In the genomic region with DNA sequence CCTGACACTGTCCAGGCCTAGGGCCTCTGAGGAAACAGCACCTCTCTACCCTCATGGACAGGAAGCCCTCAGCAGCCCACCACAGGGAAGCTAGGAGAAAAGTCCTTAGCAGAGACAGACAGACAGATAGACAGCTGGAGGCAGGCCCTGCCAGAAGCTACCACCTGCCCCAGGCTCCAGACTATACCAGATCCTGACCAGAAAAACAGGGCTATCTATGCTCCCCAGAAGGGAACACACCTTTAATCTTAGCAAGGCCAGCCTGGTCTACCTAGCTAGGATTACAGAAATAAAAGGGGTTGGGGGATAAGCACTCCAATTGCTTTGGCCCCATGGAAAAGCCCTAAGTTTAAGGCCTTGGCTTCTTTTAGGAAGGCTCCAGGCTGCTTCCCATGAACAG, we compare ENCODE assay signal across 10 mouse cellular contexts. TPM values are rescaled to one million over a fixed set of nuclear protein-coding genes. Genes with fewer than 3 reads are reported as not detected.
DNase-seq lines count a peak whose midpoint lies in the region; ATAC-seq and TF ChIP-seq lines count a peak whose summit lies in the region.
"Had no signal": no experiment of that assay in that cellular context is flagged by ENCODE, and none has a peak within 500 bp of the region (broad histone marks: within the 10 kb centered on the region; RNA-seq: fewer than 3 reads in every experiment).

No protein-coding gene starts in this region.

- 0 out of 2 replicates have a peak overlapping the region, but pooled peaks have one; percentile 16 for H3K9ac ChIP-seq in heart, embryonic 15.5 days
- H3K9ac ChIP-seq in MEL (ENCODE audit: control insufficient read depth, low read depth, low read length, poor library complexity, severe bottlenecking) = peak overlapping the region; percentile 73
- 0 out of 2 replicates have a peak overlapping the region, but pooled peaks have one; percentile 45 for H3K9ac ChIP-seq in hindbrain, embryonic 12.5 days
- H3K9ac ChIP-seq in midbrain, embryonic 12.5 days (replicated peaks) = no peak overlapping the region

- H3K9me3 ChIP-seq in heart, embryonic 15.5 days (replicated peaks) = no peaks in the 10 kb centered on the region
- no peaks in the 10 kb centered on the region for H3K9me3 ChIP-seq in MEL (replicated peaks; ENCODE audit: insufficient read depth, low read length)
- H3K9me3 ChIP-seq in hindbrain, embryonic 12.5 days (replicated peaks) = no peaks in the 10 kb centered on the region
- H3K9me3 ChIP-seq in midbrain, embryonic 12.5 days = no peaks in the 10 kb centered on the region
- no peaks in the 10 kb centered on the region for H3K9me3 ChIP-seq in limb, embryonic 10.5 days (replicated peaks)

- no peak for TF ChIP-seq POLR2A in MEL (IDR thresholded peaks at IDR 0.05; ENCODE audit: control insufficient read depth in 1 of 2, insufficient read depth in 1 of 2, low read depth in 1 of 2, low read length in 2 of 2, poor library complexity in 1 of 2)

- no peak overlapping the region for H3K4me3 ChIP-seq in heart, embryonic 15.5 days
- H3K4me3 ChIP-seq in MEL (ENCODE audit: control insufficient read depth in 1 of 2, insufficient read depth in 1 of 2, low read depth in 2 of 2, low read length in 2 of 2) = peak overlapping the region; percentile 40 to 50
- H3K4me3 ChIP-seq in hindbrain, embryonic 12.5 days = no peak overlapping the region
- no peak overlapping the region for H3K4me3 ChIP-seq in midbrain, embryonic 12.5 days
- no peak overlapping the region for H3K4me3 ChIP-seq in limb, embryonic 10.5 days

- peaks cover 5% of the 10 kb centered on the region; the same call in 1 of the 2 replicates for H3K36me3 ChIP-seq in heart, embryonic 15.5 days
- peaks cover 0 to 34% of the 10 kb centered on the region in 2 experiments; a peak in 2 of 4 replicates for H3K36me3 ChIP-seq in MEL (ENCODE audit: control insufficient read depth in 1 of 2, insufficient read depth in 2 of 2, low read length in 2 of 2)
- H3K36me3 ChIP-seq in hindbrain, embryonic 12.5 days = no peaks in the 10 kb centered on the region
- 0 out of 2 replicates have a peak, but pooled peaks cover 4% of the 10 kb centered on the region for H3K36me3 ChIP-seq in midbrain, embryonic 12.5 days
- peaks cover 5% of the 10 kb centered on the region; the same call in 1 of the 2 replicates for H3K36me3 ChIP-seq in limb, embryonic 10.5 days

- H3K4me1 ChIP-seq in heart, embryonic 15.5 days (replicated peaks) = peaks cover 88% of the 10 kb centered on the region
- peaks cover 33 to 51% of the 10 kb centered on the region in 2 experiments for H3K4me1 ChIP-seq in MEL (ENCODE audit: control insufficient read depth in 1 of 2, insufficient read depth in 2 of 2, low read length in 2 of 2)
- peaks cover 58% of the 10 kb centered on the region for H3K4me1 ChIP-seq in hindbrain, embryonic 12.5 days
- H3K4me1 ChIP-seq in midbrain, embryonic 12.5 days = peaks cover 54% of the 10 kb centered on the region
- peaks cover 50% of the 10 kb centered on the region for H3K4me1 ChIP-seq in limb, embryonic 10.5 days

- H3K79me2 ChIP-seq in MEL (ENCODE audit: control insufficient read depth, insufficient read depth, low read length, poor library complexity) = no peaks in the 10 kb centered on the region; the same call in 1 of the 2 replicates

- H3K27me3 ChIP-seq in heart, embryonic 15.5 days = no peaks in the 10 kb centered on the region
- no peaks in the 10 kb centered on the region for H3K27me3 ChIP-seq in MEL (ENCODE audit: control insufficient read depth in 1 of 2, insufficient read depth in 2 of 2, low read length in 2 of 2)
- peaks cover 7% of the 10 kb centered on the region; the same call in 1 of the 2 replicates for H3K27me3 ChIP-seq in hindbrain, embryonic 12.5 days
- H3K27me3 ChIP-seq in midbrain, embryonic 12.5 days = peaks cover 23% of the 10 kb centered on the region
- peaks cover 43% of the 10 kb centered on the region for H3K27me3 ChIP-seq in limb, embryonic 10.5 days (ENCODE audit: low read depth, poor library complexity, severe bottlenecking)

- TF ChIP-seq EP300 in MEL (IDR thresholded peaks at IDR 0.05; ENCODE audit: low read depth in 1 of 2, low read length in 2 of 2) = peak in 1 of 2 experiments; percentile 74; a peak in 2 of 4 replicates

- no peak for TF ChIP-seq CTCF in MEL (IDR thresholded peaks at IDR 0.05 in 2 of 3, conservative IDR thresholded peaks at IDR 0.05 in 1 of 3; ENCODE audit: control insufficient read depth in 1 of 3, insufficient read depth in 1 of 3, low read depth in 2 of 3, low read length in 3 of 3, poor library complexity in 1 of 3, severe bottlenecking in 1 of 3)

- no peak for TF ChIP-seq RAD21 in MEL (IDR thresholded peaks at IDR 0.05; ENCODE audit: low read depth, low read length)

- no peak for DNase-seq in heart, postnatal 4 days
- DNase-seq in MEL (ENCODE audit: low read depth, low spot score) = peak; percentile 69
- DNase-seq in spleen, postnatal 14 days (ENCODE audit: low spot score in 2 of 2) = no peak
- no peak for DNase-seq in limb, embryonic 10.5 days (ENCODE audit: low spot score)
- no peak for DNase-seq in right cerebral cortex, postnatal 10 days (ENCODE audit: low spot score in 2 of 2)
- DNase-seq: gastrocnemius, postnatal 14 days; lung, postnatal 14 days had no signal

- ATAC-seq in heart, embryonic 15.5 days (replicated peaks; ENCODE audit: insufficient number of reproducible peaks, insufficient read depth, low FRiP score, low read depth) = no peak
- ATAC-seq in hindbrain, embryonic 12.5 days (ENCODE audit: low FRiP score) = 0 out of 2 replicates have a peak, but pooled peaks have one; percentile 7
- no peak for ATAC-seq in midbrain, embryonic 12.5 days (ENCODE audit: low FRiP score, low read depth)

- H3K27ac ChIP-seq in heart, embryonic 15.5 days = peak overlapping the region; percentile 84
- peak overlapping the region; percentile 97 for H3K27ac ChIP-seq in MEL (ENCODE audit: control insufficient read depth, low read depth, low read length)
- peak overlapping the region; percentile 97 for H3K27ac ChIP-seq in hindbrain, embryonic 12.5 days
- H3K27ac ChIP-seq in midbrain, embryonic 12.5 days (replicated peaks) = peak overlapping the region; percentile 95
- H3K27ac ChIP-seq in limb, embryonic 10.5 days = no peak overlapping the region; the same call in 1 of the 2 replicates

- no peak overlapping the region for H3K4me2 ChIP-seq in heart, embryonic 15.5 days
- peak overlapping the region; percentile 26; the same call in 1 of the 2 replicates for H3K4me2 ChIP-seq in hindbrain, embryonic 12.5 days (replicated peaks)
- no peak overlapping the region; the same call in 1 of the 2 replicates for H3K4me2 ChIP-seq in midbrain, embryonic 12.5 days (replicated peaks)

TF ChIP-seq in MEL, 35 proteins besides CTCF, POLR2A, EP300 and RAD21 (continues in another document):
- TF ChIP-seq TAL1 (IDR thresholded peaks at IDR 0.05; ENCODE audit: low read length) (peak; percentile 83), TCF12 (IDR thresholded peaks at IDR 0.05; ENCODE audit: low read depth, low read length) (peak; percentile 91), GATA1 (IDR thresholded peaks at IDR 0.05; ENCODE audit: low read depth, low read length) (peak; percentile 61), TBP (IDR thresholded peaks at IDR 0.05; ENCODE audit: low read depth, low read length) (no peak), MYC (IDR thresholded peaks at IDR 0.05; ENCODE audit: low read depth, low read length) (no peak), HCFC1 (IDR thresholded peaks at IDR 0.05; ENCODE audit: low read depth, low read length) (no peak)

RNA-seq across cellular contexts. Expression of a gene that starts 8.0 kb away (rescaled TPM):
- polyA plus RNA-seq in heart, embryonic 15.5 days (2015; fragmentation: Nextera tagmentation; extraction: Ambion mirVana) = 21.0 and 27.2 TPM in 2 replicates
- total RNA-seq in heart, postnatal 4 days (2021) = 100 to 1,000 TPM; 108 to 118 TPM
- total RNA-seq in MEL (2012; rRNA removed) = 1.8 and 2.0 TPM in 2 replicates
- 1 to 10 TPM in 1 of 2 experiments, not detected in 1; 6.8 TPM for polyA plus RNA-seq in MEL (2012; ENCODE audit: insufficient read depth in 1 of 2, insufficient read length in 2 of 2, low read depth in 1 of 2, low replicate concordance in 2 of 2, missing spikeins in 1 of 2)
- polyA plus RNA-seq in hindbrain, embryonic 12.5 days (2016; fragmentation: Nextera tagmentation; extraction: Ambion mirVana) = 14.6 and 17.4 TPM in 2 replicates
- polyA plus RNA-seq in midbrain, embryonic 12.5 days (2016; fragmentation: Nextera tagmentation; extraction: Ambion mirVana) = 18.0 and 18.5 TPM in 2 replicates
- 15.0 and 19.3 TPM in 2 replicates for polyA plus RNA-seq in limb, embryonic 10.5 days (2016; fragmentation: Nextera tagmentation; extraction: Ambion mirVana)

RNA-seq across cellular contexts. Expression of a gene that starts 21.2 kb away (rescaled TPM):
- 27.9 and 30.6 TPM in 2 replicates for polyA plus RNA-seq in heart, embryonic 15.5 days (2015; fragmentation: Nextera tagmentation; extraction: Ambion mirVana)
- total RNA-seq in heart, postnatal 4 days (2021) = 10 to 100 TPM; 39.5 to 40.6 TPM
- 2.0 and 3.9 TPM in 2 replicates for total RNA-seq in MEL (2012; rRNA removed)
- polyA plus RNA-seq in MEL (2012; ENCODE audit: insufficient read depth in 1 of 2, insufficient read length in 2 of 2, low read depth in 1 of 2, low replicate concordance in 2 of 2, missing spikeins in 1 of 2) = 1 to 10 TPM in 1 of 2 experiments, not detected in 1; 6.2 TPM
- 8.8 and 9.0 TPM in 2 replicates for polyA plus RNA-seq in hindbrain, embryonic 12.5 days (2016; fragmentation: Nextera tagmentation; extraction: Ambion mirVana)
- polyA plus RNA-seq in midbrain, embryonic 12.5 days (2016; fragmentation: Nextera tagmentation; extraction: Ambion mirVana) = 7.1 and 9.2 TPM in 2 replicates
- polyA plus RNA-seq in limb, embryonic 10.5 days (2016; fragmentation: Nextera tagmentation; extraction: Ambion mirVana) = 8.4 and 8.9 TPM in 2 replicates

RNA-seq across cellular contexts. Expression of a gene that starts 48.6 kb away (rescaled TPM):
- polyA plus RNA-seq in heart, embryonic 15.5 days (2015; fragmentation: Nextera tagmentation; extraction: Ambion mirVana) = 0.81 and 1.6 TPM in 2 replicates
- under 1 TPM; 0.45 to 0.83 TPM for total RNA-seq in heart, postnatal 4 days (2021)
- total RNA-seq in MEL (2012; rRNA removed) = 30.2 and 41.2 TPM in 2 replicates
- 10 to 100 TPM in 1 of 2 experiments, not detected in 1; 41.5 TPM for polyA plus RNA-seq in MEL (2012; ENCODE audit: insufficient read depth in 1 of 2, insufficient read length in 2 of 2, low read depth in 1 of 2, low replicate concordance in 2 of 2, missing spikeins in 1 of 2)
- 0.35 and 0.46 TPM in 2 replicates for polyA plus RNA-seq in hindbrain, embryonic 12.5 days (2016; fragmentation: Nextera tagmentation; extraction: Ambion mirVana)
- 0.35 and 0.46 TPM in 2 replicates for polyA plus RNA-seq in midbrain, embryonic 12.5 days (2016; fragmentation: Nextera tagmentation; extraction: Ambion mirVana)
- polyA plus RNA-seq in limb, embryonic 10.5 days (2016; fragmentation: Nextera tagmentation; extraction: Ambion mirVana) = 1.4 and 2.1 TPM in 2 replicates

RNA-seq across cellular contexts. Expression of a gene that starts 50.1 kb away (rescaled TPM):
- polyA plus RNA-seq in heart, embryonic 15.5 days (2015; fragmentation: Nextera tagmentation; extraction: Ambion mirVana) = 54.4 and 70.1 TPM in 2 replicates
- total RNA-seq in heart, postnatal 4 days (2021) = 10 to 100 TPM; 86.3 to 87.0 TPM
- total RNA-seq in MEL (2012; rRNA removed) = 72.4 and 76.9 TPM in 2 replicates
- 100 to 1,000 TPM in 1 of 2 experiments, not detected in 1; 124 TPM for polyA plus RNA-seq in MEL (2012; ENCODE audit: insufficient read depth in 1 of 2, insufficient read length in 2 of 2, low read depth in 1 of 2, low replicate concordance in 2 of 2, missing spikeins in 1 of 2)
- polyA plus RNA-seq in hindbrain, embryonic 12.5 days (2016; fragmentation: Nextera tagmentation; extraction: Ambion mirVana) = 38.7 and 43.5 TPM in 2 replicates
- 47.1 and 48.0 TPM in 2 replicates for polyA plus RNA-seq in midbrain, embryonic 12.5 days (2016; fragmentation: Nextera tagmentation; extraction: Ambion mirVana)
- polyA plus RNA-seq in limb, embryonic 10.5 days (2016; fragmentation: Nextera tagmentation; extraction: Ambion mirVana) = 56.6 and 56.7 TPM in 2 replicates

Comparison
In these comparisons a context has a peak if more than half of its experiments do, and no peak if none do; other contexts are left out.
1. H3K4me3 ChIP-seq: peak in MEL (2 of 2); none in heart, embryonic 15.5 days (single experiment), hindbrain, embryonic 12.5 days (single experiment), midbrain, embryonic 12.5 days (single experiment) and limb, embryonic 10.5 days (single experiment).